Mouse (Mus musculus): ENCODE data around the gene Sos1. TPM values are rescaled to one million over a fixed set of nuclear protein-coding genes. Genes with fewer than 3 reads are reported as not detected.

The Sos1 gene
- polyA plus RNA-seq, 1 experiment from 2014 or later, result 8.1 TPM

GRCm38 (mm10) chr17:80426901-80427300 is 53.4 kb downstream of the Sos1 start:
- Histone ChIP-seq H3K27ac (ENCODE audit: low read depth) (no peak overlapping the region), H3K9ac (ENCODE audit: low read length) (no peak overlapping the region), H3K27me3 (replicated peaks; ENCODE audit: control insufficient read depth, insufficient read depth, low read length) (no peaks in the 10 kb centered on the region), H3K4me1 (replicated peaks; ENCODE audit: control insufficient read depth, insufficient read depth, low read length) (no peaks in the 10 kb centered on the region), H3K4me2 (ENCODE audit: low read length) (no peak overlapping the region), H3K4me3 (ENCODE audit: low read depth, low read length) (no peak overlapping the region), H3K36me3 (ENCODE audit: control insufficient read depth, insufficient read depth, low read length) (peaks cover 18% of the 10 kb centered on the region), H3K9me3 (ENCODE audit: control insufficient read depth, low read length) (no peaks in the 10 kb centered on the region)
- WGBS, result 78% methylated on average over 5 of the region's 5 CpGs
- no peak for DNase-seq (ENCODE audit: low spot score)
- ATAC-seq (replicated peaks; ENCODE audit: low FRiP score, low TSS enrichment, low read depth), result no peak

DNA sequence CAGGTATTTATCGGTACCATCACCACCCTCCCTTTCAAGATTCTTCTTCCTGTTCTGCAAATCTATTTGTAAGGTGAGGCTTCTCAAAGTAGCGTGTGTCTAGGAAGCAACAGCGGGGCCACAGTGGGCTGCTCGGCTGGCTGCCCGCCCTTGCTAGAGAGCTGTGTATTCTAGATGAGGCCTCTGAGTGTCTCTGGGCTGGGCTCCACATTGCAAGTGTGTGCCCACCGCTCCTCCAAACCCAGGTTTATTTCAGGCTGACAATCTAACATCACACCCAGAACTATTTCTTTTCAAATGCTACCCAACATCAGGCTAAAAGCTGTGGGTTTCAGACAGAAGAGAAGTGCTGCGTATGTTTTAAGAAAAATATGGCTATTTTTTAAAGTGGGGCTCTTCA is 54.1 kb downstream of the Sos1 start:
- H3K27me3 ChIP-seq (replicated peaks; ENCODE audit: control insufficient read depth, insufficient read depth, low read length), result no peaks in the 10 kb centered on the region
- 82% methylated on average over 7 of the region's 7 CpGs for WGBS
- H3K36me3 ChIP-seq (ENCODE audit: control insufficient read depth, insufficient read depth, low read length), result peaks cover 14% of the 10 kb centered on the region
- no peak overlapping the region for H3K9ac ChIP-seq (ENCODE audit: low read length)
- H3K4me1 ChIP-seq (replicated peaks; ENCODE audit: control insufficient read depth, insufficient read depth, low read length), result no peaks in the 10 kb centered on the region
- H3K9me3 ChIP-seq (ENCODE audit: control insufficient read depth, low read length), result no peaks in the 10 kb centered on the region
- H3K27ac ChIP-seq (ENCODE audit: low read depth), result no peak overlapping the region
- no peak for DNase-seq (ENCODE audit: low spot score)
- no peak overlapping the region for H3K4me2 ChIP-seq (ENCODE audit: low read length)
- H3K4me3 ChIP-seq (ENCODE audit: low read depth, low read length), result no peak overlapping the region
- ATAC-seq (replicated peaks; ENCODE audit: low FRiP score, low TSS enrichment, low read depth), result no peak

DNA sequence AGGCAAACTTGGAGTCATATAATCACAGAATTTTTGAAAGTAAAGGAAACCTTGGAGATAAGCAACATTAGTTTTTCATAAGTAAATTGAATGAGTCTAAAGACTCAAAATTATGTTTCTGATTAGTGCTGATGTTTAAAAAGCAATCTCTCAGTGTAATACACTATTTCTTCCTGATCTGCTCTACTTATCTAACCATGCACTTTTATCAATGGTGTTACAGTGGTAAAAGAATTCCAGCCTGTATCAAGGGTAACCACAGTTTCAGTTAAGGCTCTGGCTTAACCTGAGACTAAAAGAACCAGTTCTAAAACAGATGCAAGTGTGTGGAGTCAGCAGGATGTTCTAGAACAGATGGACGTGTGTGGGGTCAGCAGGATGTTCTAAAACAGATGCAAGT is 59.3 kb downstream of the Sos1 start:
- no peak overlapping the region for H3K27ac ChIP-seq (ENCODE audit: low read depth)
- ATAC-seq (replicated peaks; ENCODE audit: low FRiP score, low TSS enrichment, low read depth) (no peak), DNase-seq (ENCODE audit: low spot score) (no peak)
- H3K4me3 ChIP-seq (ENCODE audit: low read depth, low read length), result no peak overlapping the region
- peaks cover 49% of the 10 kb centered on the region for H3K36me3 ChIP-seq (ENCODE audit: control insufficient read depth, insufficient read depth, low read length)
- no peak overlapping the region for H3K4me2 ChIP-seq (ENCODE audit: low read length)
- H3K27me3 ChIP-seq (replicated peaks; ENCODE audit: control insufficient read depth, insufficient read depth, low read length), result no peaks in the 10 kb centered on the region
- no peak overlapping the region for H3K9ac ChIP-seq (ENCODE audit: low read length)
- no peaks in the 10 kb centered on the region for H3K4me1 ChIP-seq (replicated peaks; ENCODE audit: control insufficient read depth, insufficient read depth, low read length)
- WGBS, result 90% methylated on average over 1 of the region's 1 CpGs
- H3K9me3 ChIP-seq (ENCODE audit: control insufficient read depth, low read length), result no peaks in the 10 kb centered on the region

DNA sequence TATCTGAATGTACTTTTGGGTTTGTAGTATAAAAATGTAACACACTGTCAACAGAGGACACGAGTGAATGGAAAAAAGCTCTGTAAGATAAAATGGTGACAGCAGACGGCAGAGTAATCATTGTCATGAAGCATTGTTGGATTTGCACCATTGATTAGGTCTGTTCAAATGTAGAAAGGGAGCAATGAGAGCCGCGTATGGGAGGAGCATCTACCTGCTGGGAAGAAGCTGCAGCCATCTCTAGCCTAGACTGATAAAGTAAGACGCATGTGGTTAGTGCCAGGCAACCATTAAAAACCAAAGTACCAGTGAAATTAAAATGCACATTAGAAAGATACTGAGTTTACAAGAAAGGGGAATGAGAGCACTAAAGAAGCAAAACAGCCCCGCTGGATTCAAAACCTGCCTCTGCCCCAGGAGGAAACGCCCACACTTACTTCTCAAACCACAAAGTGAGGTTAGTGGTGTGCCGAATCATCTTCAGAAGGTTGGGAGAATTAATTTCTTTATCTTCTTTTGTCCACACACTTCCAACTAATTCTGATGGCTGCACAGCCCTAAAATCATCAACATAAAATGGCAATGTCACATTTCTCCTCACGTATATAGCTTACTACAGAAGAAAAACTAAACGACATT is 61.6 kb downstream of the Sos1 start:
- peaks cover 67% of the 10 kb centered on the region for H3K36me3 ChIP-seq (ENCODE audit: control insufficient read depth, insufficient read depth, low read length)
- H3K9me3 ChIP-seq (ENCODE audit: control insufficient read depth, low read length), result no peaks in the 10 kb centered on the region
- DNase-seq (ENCODE audit: low spot score) (no peak), ATAC-seq (replicated peaks; ENCODE audit: low FRiP score, low TSS enrichment, low read depth) (no peak)
- H3K27me3 ChIP-seq (replicated peaks; ENCODE audit: control insufficient read depth, insufficient read depth, low read length), result no peaks in the 10 kb centered on the region
- H3K4me2 ChIP-seq (ENCODE audit: low read length), result no peak overlapping the region
- WGBS, result 87% methylated on average over 10 of the region's 10 CpGs
- no peaks in the 10 kb centered on the region for H3K4me1 ChIP-seq (replicated peaks; ENCODE audit: control insufficient read depth, insufficient read depth, low read length)
- no peak overlapping the region for H3K9ac ChIP-seq (ENCODE audit: low read length)
- no peak overlapping the region for H3K27ac ChIP-seq (ENCODE audit: low read depth)
- H3K4me3 ChIP-seq (ENCODE audit: low read depth, low read length), result no peak overlapping the region

DNA sequence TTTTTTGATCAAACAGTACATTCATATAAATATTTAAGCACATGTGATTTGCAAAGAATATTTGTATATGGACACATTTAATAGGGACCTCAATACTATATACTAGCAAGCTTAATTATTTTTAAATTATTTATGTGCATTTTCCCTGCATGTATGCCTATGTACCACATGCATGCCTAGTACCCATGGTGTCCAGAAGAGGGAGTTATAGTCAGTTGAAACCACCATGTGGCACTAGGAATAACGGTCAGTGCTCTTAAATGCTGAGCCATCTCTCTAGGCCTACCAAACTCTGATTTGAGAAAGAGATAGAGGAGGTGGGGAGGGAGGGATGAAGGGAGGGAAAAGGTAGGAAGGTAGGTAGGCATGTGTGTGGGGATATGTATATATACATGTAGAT is 69.1 kb downstream of the Sos1 start:
- 59% methylated on average over 1 of the region's 1 CpGs for WGBS
- H3K4me3 ChIP-seq (ENCODE audit: low read depth, low read length), result no peak overlapping the region
- H3K4me1 ChIP-seq (replicated peaks; ENCODE audit: control insufficient read depth, insufficient read depth, low read length), result no peaks in the 10 kb centered on the region
- peaks cover 87% of the 10 kb centered on the region for H3K36me3 ChIP-seq (ENCODE audit: control insufficient read depth, insufficient read depth, low read length)
- H3K9me3 ChIP-seq (ENCODE audit: control insufficient read depth, low read length), result no peaks in the 10 kb centered on the region
- H3K9ac ChIP-seq (ENCODE audit: low read length), result no peak overlapping the region
- no peak overlapping the region for H3K27ac ChIP-seq (ENCODE audit: low read depth)
- no peaks in the 10 kb centered on the region for H3K27me3 ChIP-seq (replicated peaks; ENCODE audit: control insufficient read depth, insufficient read depth, low read length)
- DNase-seq (ENCODE audit: low spot score), result no peak
- ATAC-seq (replicated peaks; ENCODE audit: low FRiP score, low TSS enrichment, low read depth), result no peak
- no peak overlapping the region for H3K4me2 ChIP-seq (ENCODE audit: low read length)

GRCm38 (mm10) chr17:80398243-80398642 is 82.0 kb downstream of the Sos1 start:
- WGBS, result 91% methylated on average over 7 of the region's 7 CpGs
- ATAC-seq (replicated peaks; ENCODE audit: low FRiP score, low TSS enrichment, low read depth) (no peak), DNase-seq (ENCODE audit: low spot score) (no peak)
- Histone ChIP-seq H3K27ac (ENCODE audit: low read depth) (no peak overlapping the region), H3K4me3 (ENCODE audit: low read depth, low read length) (no peak overlapping the region), H3K27me3 (replicated peaks; ENCODE audit: control insufficient read depth, insufficient read depth, low read length) (no peaks in the 10 kb centered on the region), H3K4me1 (replicated peaks; ENCODE audit: control insufficient read depth, insufficient read depth, low read length) (no peaks in the 10 kb centered on the region), H3K9me3 (ENCODE audit: control insufficient read depth, low read length) (no peaks in the 10 kb centered on the region), H3K4me2 (ENCODE audit: low read length) (no peak overlapping the region), H3K9ac (ENCODE audit: low read length) (no peak overlapping the region), H3K36me3 (ENCODE audit: control insufficient read depth, insufficient read depth, low read length) (peaks cover 38% of the 10 kb centered on the region)

DNA sequence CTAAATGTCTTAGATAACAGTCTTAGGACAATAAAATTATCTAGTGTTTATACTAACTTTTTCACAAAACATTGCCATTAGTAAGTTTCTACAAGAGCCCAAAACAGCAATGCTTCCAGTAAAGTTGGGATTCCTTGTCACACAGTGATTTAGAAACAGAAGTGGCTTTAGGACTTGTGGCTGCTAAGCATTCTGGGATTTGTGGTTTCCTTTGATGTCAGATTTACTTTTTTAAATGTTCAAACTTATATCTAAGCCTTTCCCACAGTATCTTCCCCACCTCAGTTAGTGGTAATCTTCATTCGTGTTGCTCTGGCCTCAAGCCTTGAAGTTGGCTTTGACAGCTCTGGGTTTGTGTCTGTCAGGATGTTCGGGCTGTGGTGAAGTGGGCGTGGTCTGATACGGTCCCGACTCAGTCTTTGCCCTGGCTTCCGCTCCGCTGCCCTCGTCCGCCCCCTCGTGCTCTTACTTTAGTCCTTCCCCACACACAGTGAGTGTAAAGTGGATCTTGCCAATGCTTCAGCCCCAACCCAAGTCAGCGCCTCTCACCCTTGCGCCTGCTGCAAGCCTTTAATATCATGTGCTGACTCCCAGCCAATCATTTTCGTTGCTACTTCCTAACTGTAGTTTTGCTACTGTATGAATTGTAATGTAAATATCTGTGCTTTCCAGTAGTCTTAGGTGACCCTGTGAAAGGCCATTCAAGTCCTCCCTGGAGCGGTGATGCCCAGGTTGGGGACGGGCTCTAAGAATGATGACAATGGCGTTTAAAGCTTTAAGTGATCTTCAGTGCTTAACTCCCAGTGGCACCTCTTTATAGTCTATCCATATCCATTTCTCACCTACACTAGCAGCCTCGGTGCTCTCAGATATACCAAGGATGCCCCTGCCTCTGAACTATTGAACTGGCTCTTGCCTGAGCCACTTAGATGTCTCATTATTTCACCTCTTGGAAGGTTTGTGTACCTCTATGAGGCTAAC is 88.5 kb downstream of the Sos1 start:
- Histone ChIP-seq H3K4me3 (ENCODE audit: low read depth, low read length) (peak overlapping the region; percentile 40), H3K27ac (ENCODE audit: low read depth) (no peak overlapping the region), H3K27me3 (replicated peaks; ENCODE audit: control insufficient read depth, insufficient read depth, low read length) (no peaks in the 10 kb centered on the region), H3K36me3 (ENCODE audit: control insufficient read depth, insufficient read depth, low read length) (no peaks in the 10 kb centered on the region), H3K9me3 (ENCODE audit: control insufficient read depth, low read length) (no peaks in the 10 kb centered on the region), H3K9ac (ENCODE audit: low read length) (peak overlapping the region; percentile 14), H3K4me2 (ENCODE audit: low read length) (peak overlapping the region; percentile 66), H3K4me1 (replicated peaks; ENCODE audit: control insufficient read depth, insufficient read depth, low read length) (no peaks in the 10 kb centered on the region)
- WGBS, result 14% methylated on average over 17 of the region's 17 CpGs
- DNase-seq (ENCODE audit: low spot score), result peak; percentile 72
- ATAC-seq (replicated peaks; ENCODE audit: low FRiP score, low TSS enrichment, low read depth), result peak; percentile 81

DNA sequence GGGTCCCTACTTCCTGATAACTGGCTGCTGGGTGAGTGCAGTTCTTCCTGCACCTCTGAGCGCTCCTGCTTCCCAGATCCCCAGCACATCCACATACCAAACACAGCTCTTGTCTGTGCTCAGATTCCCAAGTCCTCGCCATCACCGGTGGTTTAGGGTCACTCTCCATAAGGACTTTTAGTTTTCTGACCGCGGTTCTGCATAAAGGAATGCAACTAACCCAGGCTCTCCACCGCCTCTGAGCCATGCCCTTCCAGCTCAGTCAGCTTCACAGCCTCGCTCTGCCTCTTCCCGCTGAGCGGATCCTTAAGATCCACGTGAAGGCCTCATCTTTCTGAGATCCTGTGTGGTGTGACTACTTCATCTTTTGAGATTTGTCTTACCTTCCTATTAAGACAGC is 90.2 kb downstream of the Sos1 start:
- H3K27me3 ChIP-seq (replicated peaks; ENCODE audit: control insufficient read depth, insufficient read depth, low read length), result no peaks in the 10 kb centered on the region
- ATAC-seq (replicated peaks; ENCODE audit: low FRiP score, low TSS enrichment, low read depth), result no peak
- H3K9ac ChIP-seq (ENCODE audit: low read length), result no peak overlapping the region
- 67% methylated on average over 10 of the region's 10 CpGs for WGBS
- no peak overlapping the region for H3K27ac ChIP-seq (ENCODE audit: low read depth)
- DNase-seq (ENCODE audit: low spot score), result no peak
- no peak overlapping the region for H3K4me2 ChIP-seq (ENCODE audit: low read length)
- H3K9me3 ChIP-seq (ENCODE audit: control insufficient read depth, low read length), result no peaks in the 10 kb centered on the region
- H3K4me3 ChIP-seq (ENCODE audit: low read depth, low read length), result no peak overlapping the region
- H3K36me3 ChIP-seq (ENCODE audit: control insufficient read depth, insufficient read depth, low read length), result no peaks in the 10 kb centered on the region
- no peaks in the 10 kb centered on the region for H3K4me1 ChIP-seq (replicated peaks; ENCODE audit: control insufficient read depth, insufficient read depth, low read length)

Data from intestine, embryonic 14.5 days (tissue).